Mouse (Mus musculus) lung, adult 18-20 months (tissue): Measurements from ENCODE around the gene Gns.
A peak's percentile ranks its signal among the peaks of the same experiment; 100 is the strongest.

Experiments used
- DNase-seq, 2 experiments: peaks; one replicate each; pipeline ENCODE4 v3.0.0; 2022; ENCODE audit warnings: mixed read lengths in 2 of 2

Gns gene

DNA sequence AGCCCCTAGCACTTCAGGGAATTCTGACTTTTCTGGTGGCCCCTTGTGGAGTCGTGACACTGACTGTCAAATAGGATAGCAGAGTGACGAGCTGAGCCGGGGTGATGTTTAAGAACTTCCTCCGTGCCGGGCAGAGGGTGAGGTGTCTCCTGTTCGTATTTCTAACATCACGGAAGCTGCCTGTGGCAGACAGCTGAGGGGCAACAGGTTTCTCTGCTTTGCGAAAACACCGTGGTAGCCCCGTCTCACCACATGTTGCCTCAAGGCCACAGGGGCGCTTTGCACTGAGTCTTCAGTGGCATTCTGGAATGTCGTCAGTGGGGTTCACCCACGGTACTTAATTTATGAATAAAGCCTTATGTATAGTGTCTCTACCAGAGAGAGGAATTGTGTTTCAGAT, 2.4 kb downstream of the Gns start:
- no peak for DNase-seq

DNA sequence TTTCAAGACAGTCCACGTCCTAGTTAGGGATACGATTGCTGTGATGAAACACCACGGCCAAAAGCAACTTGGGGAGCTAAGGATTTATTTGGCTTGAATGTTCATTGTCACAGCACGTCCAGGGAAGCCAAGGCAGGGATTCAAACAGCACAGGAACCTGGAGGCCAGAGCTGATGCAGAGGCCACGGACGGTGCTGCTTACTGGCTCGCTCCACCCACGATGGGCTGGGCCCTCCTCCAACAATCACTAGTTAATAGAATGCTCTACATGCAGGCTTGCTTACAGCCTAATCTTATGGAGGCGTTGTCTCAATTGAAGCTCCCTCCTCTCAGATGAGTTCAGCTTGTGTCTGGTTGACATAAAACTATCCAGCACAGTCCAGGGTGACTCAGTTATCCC, 2.9 kb downstream of the Gns start:
- no peak for DNase-seq

DNA sequence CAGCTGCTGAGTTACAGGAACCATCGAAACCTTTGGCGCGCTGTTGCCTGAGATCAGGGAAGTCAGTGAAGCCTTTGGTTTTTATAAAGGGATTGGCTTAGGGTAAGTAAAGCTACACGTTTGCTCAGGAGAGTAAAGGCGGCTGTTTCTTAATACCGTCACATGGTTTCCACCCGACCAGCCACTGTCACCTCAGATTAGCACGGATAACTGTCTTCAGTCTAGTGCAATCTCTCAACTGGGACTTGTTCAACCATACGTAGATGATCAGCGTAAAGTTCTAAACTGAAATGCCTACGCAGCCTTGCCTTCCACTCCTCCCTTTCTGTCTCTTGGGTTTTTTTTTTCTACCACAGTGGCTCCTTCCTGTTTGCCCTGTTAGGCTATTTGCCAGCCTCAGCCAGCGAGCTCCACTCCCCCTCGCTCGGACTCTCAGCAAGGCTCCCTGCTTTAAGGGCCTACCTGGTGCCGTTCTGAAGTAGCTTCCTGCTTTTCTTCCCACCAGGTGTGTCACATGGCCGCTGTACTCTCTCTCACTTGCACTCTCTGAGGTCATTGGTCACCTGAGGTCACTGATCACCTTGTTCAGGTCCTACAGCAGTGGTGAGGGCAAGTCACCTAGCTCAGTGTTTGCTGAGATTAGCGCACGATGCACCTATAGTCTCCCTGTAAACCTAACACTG, 4.0 kb downstream of the Gns start:
- peak; percentile 63 to 78 for DNase-seq

DNA sequence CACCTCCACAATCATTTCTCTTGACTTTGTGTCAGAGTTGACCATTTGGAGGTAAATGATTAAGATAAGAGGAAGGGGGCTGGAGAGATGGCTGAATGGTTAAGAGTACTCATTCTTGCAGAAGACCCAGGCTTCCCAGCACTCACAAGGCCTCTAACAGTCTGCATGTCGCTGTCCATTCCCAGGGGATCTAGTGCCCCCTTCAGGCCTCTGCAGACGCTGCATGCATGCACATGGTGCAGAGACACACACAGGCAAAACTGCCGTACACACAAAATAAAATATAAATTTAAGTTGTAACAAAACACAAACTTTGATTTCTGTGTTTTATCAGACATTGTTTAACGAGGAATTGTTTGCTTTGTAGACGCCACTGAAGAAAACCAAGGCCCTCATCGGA, 5.9 kb downstream of the Gns start:
- DNase-seq, result peak in 1 of 2 experiments; percentile 35

DNA sequence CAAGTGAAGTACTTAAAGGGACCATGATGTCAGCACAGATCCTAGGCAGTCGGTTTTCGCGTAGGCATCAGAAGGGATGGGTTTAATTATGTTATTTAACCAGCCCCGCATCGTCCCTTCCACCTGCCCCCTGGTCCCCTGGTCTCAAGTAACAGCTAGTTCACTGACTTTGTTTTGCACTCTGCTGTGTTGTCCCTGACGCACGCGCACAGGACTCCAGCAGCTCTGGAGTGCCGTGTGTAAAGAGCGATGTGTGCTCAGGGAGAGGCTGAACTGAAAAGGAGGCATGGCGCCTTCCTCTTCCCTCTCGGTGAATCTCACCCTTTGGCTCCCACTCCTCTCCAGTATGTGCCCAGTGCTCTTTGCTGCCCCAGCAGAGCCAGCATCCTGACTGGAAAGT, 9.1 kb downstream of the Gns start:
- no peak for DNase-seq

DNA sequence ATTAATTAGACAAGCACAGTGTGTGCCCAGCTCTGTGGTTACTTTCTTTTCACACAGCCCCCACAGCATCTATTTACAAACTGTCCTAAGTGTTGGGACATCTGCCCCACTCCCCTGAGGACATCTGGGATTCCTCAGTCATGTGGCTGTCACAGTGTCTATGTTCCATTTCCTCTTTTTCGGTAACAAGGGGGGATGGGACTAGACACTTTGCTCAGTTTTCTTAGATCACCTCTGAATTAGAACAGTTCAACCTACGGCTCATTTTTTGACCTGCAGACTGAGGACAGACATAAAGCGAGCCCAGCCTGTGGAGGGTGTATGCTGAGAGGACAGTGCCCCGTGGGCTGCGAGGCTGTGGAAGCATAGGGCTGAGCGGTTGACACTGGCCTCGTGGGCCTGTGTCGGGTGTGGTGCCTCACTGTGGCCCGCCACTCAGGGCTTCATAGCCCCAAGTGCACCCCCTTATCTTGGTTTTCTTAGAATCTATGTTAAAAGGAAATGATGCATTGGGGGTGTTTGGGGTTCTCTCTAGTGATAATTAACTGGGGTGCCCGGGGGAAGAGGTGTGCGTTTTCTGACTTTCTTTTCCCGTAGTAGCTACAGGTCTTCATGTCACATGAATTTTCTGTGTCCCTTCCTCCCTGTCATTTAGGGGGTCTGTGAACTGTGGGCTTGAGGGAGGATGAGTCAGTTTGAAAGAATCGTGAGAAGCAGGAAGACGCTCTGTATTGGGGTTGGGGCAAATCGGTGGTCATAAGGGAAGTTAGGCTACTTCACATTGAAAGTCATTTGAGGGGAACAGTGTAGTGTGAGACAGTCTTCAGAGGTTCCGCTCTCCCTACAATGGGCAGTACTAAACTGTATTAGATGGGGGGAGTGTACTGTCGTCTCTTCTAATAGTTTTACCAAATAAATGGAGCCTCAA, 10.1 kb downstream of the Gns start:
- peak; percentile 46 to 53 for DNase-seq

DNA sequence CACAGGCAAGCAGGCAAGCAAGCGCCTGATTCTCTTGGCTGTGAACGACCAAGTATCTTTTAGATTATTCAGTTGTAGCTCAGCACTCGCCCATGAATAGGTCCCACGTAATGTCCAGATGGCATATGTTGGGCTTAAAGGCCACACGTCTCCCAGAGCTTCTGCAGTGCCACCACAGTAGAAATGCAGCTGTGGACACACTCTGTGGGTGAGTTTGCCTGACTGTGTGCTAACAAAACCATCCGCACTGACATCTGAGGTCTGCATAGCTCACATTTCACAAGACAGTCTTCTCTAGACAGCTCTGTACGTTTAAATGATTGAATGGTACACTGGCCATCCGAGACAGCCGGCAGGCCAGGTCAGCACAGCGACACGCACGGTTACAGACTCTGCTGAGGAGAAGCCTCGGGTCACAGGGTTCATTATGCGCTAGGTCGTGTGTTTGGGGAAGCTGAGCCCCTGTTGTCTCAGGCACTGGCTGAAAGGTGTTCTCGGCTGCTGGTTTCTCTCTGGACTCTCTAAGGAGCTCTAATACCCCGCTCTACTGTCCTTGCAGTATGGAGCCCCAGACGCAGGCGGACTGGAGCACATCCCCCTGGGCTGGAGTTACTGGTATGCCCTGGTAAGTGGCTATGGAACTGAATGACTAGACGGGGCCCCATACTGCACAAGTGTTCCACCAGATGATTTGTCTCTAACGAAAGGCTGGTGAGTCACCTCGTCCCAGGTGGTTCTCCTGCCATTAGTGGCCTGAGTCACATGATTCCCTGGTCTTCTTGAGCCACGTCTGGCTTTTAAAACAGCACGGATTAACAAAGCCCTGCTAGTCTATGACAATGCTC, 11.0 kb downstream of the Gns start:
- DNase-seq, result no peak

DNA sequence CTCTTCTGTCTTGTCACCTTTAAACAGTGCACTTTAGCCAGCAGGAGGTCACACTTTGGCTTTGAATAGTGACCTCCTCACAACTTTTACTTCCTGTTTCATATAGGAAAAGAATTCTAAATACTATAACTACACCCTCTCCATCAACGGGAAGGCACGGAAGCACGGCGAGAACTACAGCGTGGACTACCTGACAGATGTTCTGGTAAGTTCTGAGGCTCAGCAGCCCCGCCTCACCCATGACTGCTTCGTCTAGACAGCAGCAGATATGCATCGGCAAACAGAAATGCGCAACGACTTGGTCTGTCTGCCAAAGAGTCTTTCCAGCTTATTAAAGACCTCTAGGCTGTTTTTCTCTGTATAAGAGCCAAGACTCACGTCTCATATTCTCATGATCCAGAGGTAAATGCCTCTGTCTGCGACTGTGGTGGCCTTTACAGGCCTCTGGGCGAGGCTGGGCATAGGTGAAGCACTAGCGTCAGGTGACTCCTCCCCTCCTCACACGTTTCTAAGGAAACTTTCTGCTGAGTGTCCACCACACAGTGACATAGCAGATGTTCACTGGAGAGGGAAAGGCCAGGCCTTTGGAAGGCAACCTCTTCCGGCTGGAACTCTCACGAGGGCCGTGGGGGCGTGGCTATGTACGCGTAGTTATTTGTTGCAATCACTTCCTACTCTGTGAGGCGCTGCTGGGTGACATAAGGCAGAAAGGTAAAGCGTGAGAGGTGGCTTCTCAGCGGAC, 11.8 kb downstream of the Gns start:
- DNase-seq, result peak; percentile 40 to 43

DNA sequence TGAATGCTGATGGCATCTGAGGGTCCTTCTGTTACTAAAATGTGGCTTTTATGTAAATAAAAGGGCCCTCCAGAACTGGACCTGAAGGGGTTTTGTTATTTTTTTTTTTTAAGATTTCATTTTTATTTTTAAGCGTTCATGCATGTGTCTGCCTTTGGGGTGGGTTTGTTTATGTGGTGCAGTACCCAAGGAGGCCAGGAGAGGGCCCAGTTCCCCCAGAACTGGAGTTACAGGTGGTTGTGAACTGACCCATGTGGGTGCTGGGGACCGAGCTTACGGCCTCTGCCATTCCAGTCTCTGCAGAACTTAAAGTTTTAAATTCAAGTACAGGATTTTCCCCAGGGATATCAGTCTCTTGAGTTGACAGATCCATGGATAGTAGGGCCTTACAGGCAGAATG, 14.5 kb downstream of the Gns start:
- DNase-seq, result no peak

DNA sequence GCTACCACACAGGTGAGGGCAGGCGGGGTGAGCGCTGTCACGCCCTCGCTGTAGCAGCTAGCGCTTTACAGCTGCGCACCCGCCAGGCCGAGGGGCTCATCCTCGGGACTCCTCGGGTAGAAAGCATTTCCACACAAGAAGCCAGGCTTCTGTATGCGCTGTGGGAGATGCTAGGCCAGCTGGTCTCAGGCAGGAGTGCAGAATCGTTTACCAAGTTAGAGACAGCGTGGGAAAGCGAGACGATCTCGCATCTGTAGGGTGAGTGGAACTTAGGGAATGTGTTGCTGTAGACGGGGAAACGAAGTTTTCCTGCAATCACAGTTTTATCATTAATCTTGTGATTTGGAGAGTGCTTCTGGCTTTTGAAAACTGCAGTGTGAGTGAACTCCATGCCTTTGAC, 16.4 kb downstream of the Gns start:
- DNase-seq, result no peak

DNA sequence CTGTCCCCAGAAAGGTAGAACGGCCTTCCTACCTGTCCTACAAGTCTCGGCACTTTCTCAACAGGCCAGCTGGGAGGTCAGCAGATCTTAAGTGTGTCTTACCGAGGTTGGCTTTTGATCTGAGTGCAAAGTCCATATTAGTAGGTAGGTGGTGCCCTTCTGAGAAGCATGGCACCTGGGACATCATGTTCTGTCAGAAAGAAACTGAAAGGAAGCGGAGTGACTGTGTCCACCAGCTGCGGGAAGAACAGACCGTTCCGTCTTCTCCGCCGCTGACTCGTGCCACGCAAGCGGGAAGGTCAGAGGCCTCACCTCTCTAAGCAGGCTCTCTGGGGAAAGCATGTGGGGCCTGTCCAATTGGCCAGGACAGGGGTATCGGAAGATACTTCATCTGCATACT, 19.8 kb downstream of the Gns start:
- DNase-seq, result peak in 1 of 2 experiments; percentile 58

DNA sequence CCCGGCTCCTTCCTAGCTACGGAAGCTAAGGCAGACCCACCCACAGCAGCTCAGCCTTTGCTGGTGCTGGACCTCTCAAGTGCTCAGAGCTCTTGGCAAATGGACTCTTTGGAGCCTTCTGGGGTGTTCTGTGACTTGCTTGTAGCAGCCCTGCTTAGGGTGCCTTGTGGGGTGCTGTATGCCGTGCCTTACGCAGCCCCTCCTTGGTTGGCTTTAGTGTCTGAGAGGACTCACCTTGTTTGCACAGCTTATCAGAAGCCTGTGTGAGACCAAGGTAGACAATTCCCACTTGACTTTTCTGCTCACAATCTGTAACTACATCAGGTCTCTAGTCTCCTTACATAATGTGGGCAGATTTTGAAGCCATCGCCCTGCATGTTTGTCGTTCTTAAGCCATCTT, 20.8 kb downstream of the Gns start:
- DNase-seq, result no peak

DNA sequence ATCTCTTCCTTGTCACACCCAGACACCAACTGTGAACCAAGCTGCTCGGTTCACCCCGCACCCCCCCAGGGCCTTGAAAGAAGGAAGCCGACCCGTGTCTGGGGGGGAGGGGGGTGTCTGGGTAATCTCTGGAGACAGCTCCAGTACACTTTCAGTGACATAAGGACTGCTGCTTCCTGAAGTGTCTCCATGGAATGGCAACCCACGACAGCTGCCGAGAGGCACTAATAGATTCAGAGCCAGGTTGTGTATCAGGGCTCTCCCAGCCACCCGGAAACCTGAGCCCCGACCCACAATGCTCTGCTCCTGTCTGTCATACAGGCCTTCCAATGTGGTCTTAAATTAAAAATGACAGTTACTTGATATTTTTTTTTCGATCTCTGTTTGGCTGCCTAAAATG, 21.5 kb downstream of the Gns start:
- no peak for DNase-seq

DNA sequence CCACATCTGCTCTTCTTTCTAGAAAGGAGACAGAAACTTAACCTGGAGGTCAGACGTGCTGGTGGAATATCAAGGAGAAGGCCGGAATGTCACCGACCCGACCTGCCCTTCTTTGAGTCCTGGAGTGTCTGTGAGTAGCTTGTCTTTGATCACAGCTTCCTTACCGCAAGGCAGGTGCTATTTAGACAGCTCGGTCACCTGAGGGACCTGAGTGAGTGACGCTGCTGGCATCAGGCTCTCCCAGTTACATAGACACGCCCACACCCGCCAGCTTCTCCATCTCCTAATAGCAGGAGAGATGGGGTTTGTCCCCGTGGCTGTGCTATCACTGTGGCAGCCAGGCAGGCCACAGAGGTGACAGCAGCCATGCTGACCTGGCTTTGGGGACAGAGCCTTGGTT, 25.7 kb downstream of the Gns start:
- DNase-seq, result peak in 1 of 2 experiments; percentile 54

DNA sequence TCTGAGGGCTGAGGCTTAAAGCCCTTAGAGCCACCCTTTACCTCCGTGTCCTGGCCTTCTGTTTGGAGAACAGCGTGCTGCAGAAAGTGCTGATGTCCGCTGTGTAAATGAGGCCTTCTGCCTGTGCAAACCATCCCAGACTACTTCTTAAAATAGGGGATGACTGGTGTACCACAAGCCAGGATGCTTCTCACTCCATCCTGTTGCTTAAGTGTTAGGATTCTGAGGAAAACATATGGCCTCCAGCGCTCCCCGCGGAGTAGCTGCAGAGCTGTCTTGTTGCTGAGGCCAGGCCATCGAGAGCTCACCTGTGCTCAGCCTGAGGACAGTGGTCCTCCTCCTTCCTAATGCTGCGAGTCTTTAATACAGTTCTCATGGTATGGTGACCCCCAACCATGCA, 27.0 kb downstream of the Gns start:
- DNase-seq, result no peak

DNA sequence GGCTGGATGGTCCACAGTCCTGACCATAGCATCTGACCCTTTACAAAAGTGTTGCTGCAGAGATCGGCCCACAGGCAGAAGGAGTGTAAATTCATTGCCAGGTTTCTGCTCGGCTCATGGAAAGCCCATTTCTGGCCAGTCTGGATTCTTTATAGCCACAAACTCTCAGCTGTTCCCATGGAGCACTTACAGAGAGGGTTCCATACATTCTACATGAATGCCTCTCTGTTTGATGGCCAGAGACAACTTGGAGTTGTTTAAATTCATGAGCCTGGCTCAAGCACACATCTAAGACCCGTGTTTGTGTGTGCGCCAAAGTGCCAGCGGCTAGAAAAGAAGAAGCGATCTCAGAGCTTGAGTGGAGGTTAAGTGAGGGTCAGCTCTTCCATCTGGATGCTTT, 29.4 kb downstream of the Gns start:
- no peak for DNase-seq

DNA sequence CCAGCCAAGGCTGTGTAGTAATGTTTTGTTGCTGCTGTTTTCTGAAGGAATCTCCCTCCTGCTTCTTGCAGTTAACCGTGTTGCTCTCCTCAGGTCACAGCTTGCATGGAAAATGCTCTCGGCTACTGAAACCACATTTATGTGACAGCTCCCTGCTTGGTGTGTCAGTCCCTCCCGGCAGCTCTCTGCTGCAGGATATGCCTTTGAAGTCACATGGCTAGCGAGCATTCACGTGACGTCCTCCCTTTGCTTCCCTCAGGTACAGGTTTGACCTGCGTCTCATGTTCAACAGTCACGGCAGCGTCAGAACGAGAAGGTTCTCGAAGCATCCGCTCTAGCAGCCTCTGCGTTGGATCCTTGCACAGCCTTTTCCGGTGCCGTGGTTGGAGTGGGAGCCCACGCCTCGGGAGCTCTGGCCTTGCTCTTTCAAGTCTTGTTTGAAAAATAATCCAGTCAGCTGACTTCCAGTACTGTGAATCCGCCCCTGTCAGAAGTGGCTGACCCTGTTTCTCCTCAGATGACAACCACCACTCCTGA, 30.0 kb downstream of the Gns start:
- no peak for DNase-seq

DNA sequence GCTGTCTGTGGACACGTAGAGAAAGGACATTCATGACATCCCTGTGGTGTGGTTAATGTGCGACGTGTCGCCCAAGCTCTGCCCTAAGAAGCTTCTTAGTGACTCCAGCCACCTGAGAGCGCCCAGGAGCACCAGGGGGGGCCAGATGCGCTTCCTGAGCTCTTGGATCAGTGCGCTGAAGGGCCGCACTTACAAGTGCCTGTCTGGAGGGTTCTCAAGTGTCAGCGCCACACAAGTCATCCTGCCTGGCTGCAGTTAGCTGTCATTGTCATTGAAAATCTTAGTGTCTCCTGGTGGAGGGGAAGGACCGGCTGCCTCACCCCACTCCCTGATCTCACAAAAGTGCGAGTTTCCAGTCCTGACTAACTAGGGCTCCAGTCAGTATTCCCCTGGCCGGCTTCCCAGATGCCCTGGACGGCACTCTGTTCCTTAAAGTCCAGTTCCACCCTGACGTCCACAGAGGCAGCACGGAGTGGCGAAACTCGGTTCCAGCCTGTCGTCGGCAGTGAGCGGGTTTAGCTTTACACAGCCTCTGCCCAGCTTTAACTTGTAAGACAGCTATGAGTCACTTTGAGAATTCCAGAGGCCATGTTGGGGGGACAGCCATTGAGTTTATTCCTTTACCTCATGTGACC, 30.8 kb downstream of the Gns start:
- DNase-seq, result peak in 1 of 2 experiments; percentile 31

DNA sequence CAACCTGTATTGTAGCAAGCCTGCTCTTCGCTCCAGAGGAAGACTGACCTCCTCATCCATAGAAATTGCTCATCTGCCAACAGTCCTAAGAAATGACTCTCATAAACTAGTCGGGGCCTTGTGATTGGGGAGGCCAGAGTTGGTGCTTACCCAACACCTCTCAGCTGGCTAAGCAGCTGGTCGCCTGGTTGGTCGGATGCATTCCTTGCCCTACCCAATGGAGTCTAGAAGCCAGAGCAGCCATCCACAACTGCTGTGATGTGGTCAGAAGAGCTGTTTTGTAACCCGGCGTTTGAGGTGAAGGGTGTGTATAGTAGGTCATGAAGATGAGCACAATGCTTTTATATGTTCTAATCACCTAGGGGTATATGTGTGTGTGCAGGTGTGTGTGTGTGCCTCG, 33.7 kb downstream of the Gns start:
- DNase-seq, result no peak

DNA sequence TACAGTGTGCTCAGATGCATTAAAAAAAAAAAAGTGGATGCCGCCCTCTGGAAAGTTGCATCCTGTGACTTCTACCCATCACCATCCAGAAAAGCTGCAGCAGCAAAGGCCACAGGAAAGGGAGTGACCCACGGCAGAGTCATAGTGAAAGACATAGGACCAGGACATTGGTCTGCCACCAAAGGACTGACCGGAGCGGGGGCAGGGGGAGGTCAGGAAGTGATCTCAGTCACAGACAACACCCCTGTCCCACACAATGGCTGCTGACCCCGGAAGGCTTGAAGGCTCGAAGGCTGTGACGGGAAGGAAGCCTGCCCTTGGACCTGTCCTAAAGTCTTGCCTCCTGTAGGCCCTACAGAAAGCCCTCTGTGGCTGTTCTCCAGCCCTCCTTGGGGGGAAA, 36.1 kb downstream of the Gns start:
- no peak for DNase-seq

DNA sequence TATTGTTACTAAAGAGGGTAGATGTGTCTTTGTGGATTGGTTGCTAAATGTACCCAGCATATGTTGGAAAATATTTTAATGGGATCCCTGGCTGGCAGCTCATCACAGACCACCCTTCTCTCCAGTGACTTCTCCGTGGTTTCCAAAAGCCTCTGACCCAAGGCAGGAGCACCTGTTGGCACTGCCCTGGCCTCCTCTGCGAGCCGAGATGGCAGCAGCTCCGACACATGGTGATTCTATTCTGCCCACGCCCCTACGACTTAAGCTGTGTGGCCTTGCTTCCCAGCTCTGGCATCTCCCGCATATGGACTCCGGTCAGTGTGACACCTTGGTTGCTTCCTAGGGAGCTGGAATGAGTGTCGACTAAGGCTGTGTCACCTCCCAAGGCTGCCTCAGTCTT, 38.2 kb downstream of the Gns start:
- no peak for DNase-seq

DNA sequence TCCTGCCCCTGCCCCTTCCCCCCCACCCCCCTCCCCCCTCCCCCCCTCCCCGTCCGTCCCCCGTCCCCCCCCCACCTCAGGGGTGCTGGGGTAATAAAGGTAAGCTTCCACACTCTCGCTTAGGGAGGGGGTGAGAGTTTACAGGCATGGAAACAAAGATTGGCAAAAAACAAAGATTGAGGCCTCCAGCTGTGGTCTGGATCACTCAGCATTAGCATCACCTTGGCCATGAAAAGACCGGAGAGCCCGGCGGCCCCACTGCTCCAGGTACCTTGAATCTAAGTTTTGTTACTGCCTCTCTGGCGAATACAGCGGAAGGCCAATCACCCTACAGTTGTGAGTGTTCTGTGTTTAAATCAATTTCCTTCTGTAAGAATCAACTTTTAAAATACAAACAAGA, 39.1 kb downstream of the Gns start:
- no peak for DNase-seq
